Mouse (Mus musculus) forebrain, embryonic 15.5 days (tissue): ENCODE results near the gene Rif1. TPM values are rescaled to one million over a fixed set of nuclear protein-coding genes. Genes with fewer than 3 reads are reported as not detected.

Experiments used
- ATAC-seq: fragments of 200-750 bp; cut with Nextera tagmentation; replicated peaks from 2 replicates; pipeline ENCODE4 v1.8.0; 2017; ENCODE audit warnings: mild to moderate bottlenecking, moderate TSS enrichment, moderate library complexity
- H3K27ac ChIP-seq: fragments of 300-500 bp; sonication (generic); replicated peaks from 2 replicates; pipeline ENCODE4 v1.5.1; 2015; ENCODE audit warnings: mild to moderate bottlenecking, inconsistent platforms
- H3K27me3 ChIP-seq: fragments of 300-500 bp; sonication (generic); 2 replicates; pipeline ENCODE4 v1.6.1; 2015; ENCODE audit warnings: inconsistent platforms
- H3K36me3 ChIP-seq: fragments of 300-500 bp; sonication (generic); 2 replicates; pipeline ENCODE4 v1.6.1; 2015; ENCODE audit warnings: mild to moderate bottlenecking, inconsistent platforms
- H3K4me1 ChIP-seq: fragments of 300-500 bp; sonication (generic); 2 replicates; pipeline ENCODE4 v1.6.1; 2015; ENCODE audit warnings: inconsistent platforms
- H3K4me2 ChIP-seq: fragments of 300-500 bp; sonication (generic); replicated peaks from 2 replicates; pipeline ENCODE4 v1.6.1; 2015; ENCODE audit warnings: mild to moderate bottlenecking, inconsistent platforms
- H3K4me3 ChIP-seq: fragments of 300-500 bp; sonication (generic); 2 replicates; pipeline ENCODE4 v1.5.1; 2015; ENCODE audit warnings: mild to moderate bottlenecking, inconsistent platforms
- H3K9ac ChIP-seq: fragments of 300-500 bp; sonication (generic); replicated peaks from 2 replicates; pipeline ENCODE4 v1.6.1; 2015; ENCODE audit warnings: mild to moderate bottlenecking, inconsistent platforms
- H3K9me3 ChIP-seq: fragments of 300-500 bp; sonication (generic); 2 replicates; pipeline ENCODE4 v1.6.1; 2016; ENCODE audit warnings: inconsistent platforms
- WGBS: fragments of 180-500 bp; shearing (Covaris S2); methylation state at CpG from one replicate; pipeline ENCODE4 v1.1.7; 2015; ENCODE audit warnings: mixed read lengths; 5-methylcytosine and 5-hydroxymethylcytosine counted together
- polyA plus RNA-seq: library from polyadenylated mRNA; unstranded; fragments of >200 nt; fragmentation: Nextera tagmentation; extraction: Ambion mirVana; gene quantifications from 2 replicates; pipeline ENCODE4 v1.2.1, GENCODE M21; 2015

The Rif1 gene
- 25.1 and 31.0 TPM in 2 replicates for polyA plus RNA-seq

GRCm38 (mm10) chr2:52072491-52073140 lies at the start of gene Rif1:
Gene Rif1 (plus strand): TSS chr2:52072832.
- Histone ChIP-seq H3K9me3 (no peaks in the 10 kb centered on the region), H3K4me1 (peaks cover 27% of the 10 kb centered on the region), H3K27ac (peak within 1 kb of the TSS; percentile 77), H3K27me3 (no peaks in the 10 kb centered on the region), H3K4me3 (peak within 1 kb of the TSS; percentile 75), H3K9ac (peak within 1 kb of the TSS; percentile 74), H3K4me2 (peak within 1 kb of the TSS; percentile 66), H3K36me3 (peaks cover 12% of the 10 kb centered on the region; the same call in 1 of the 2 replicates)
- peak; percentile 96 for ATAC-seq
- WGBS = under 1% methylated on average over 67 of the region's 72 CpGs

GRCm38 (mm10) chr2:52027061-52027460 lies 45.6 kb upstream of the Rif1 start:
- H3K36me3 ChIP-seq = no peaks in the 10 kb centered on the region
- no peak overlapping the region for H3K9ac ChIP-seq
- H3K4me2 ChIP-seq = no peak overlapping the region
- WGBS = 84% methylated on average over 4 of the region's 4 CpGs
- H3K27me3 ChIP-seq = no peaks in the 10 kb centered on the region
- H3K9me3 ChIP-seq = no peaks in the 10 kb centered on the region
- no peak overlapping the region for H3K27ac ChIP-seq
- no peaks in the 10 kb centered on the region for H3K4me1 ChIP-seq
- H3K4me3 ChIP-seq = no peak overlapping the region
- no peak for ATAC-seq

GRCm38 (mm10) chr2:52029426-52029825 lies 43.2 kb upstream of the Rif1 start:
- Histone ChIP-seq H3K27ac (no peak overlapping the region), H3K9me3 (no peaks in the 10 kb centered on the region), H3K9ac (no peak overlapping the region), H3K4me2 (no peak overlapping the region), H3K36me3 (no peaks in the 10 kb centered on the region), H3K27me3 (no peaks in the 10 kb centered on the region), H3K4me1 (no peaks in the 10 kb centered on the region), H3K4me3 (no peak overlapping the region)
- 94% methylated on average over 3 of the region's 3 CpGs for WGBS
- ATAC-seq = no peak

GRCm38 (mm10) chr2:52031491-52031890 lies 41.1 kb upstream of the Rif1 start:
- Histone ChIP-seq H3K4me3 (no peak overlapping the region), H3K4me1 (no peaks in the 10 kb centered on the region), H3K27me3 (no peaks in the 10 kb centered on the region), H3K9ac (no peak overlapping the region), H3K9me3 (no peaks in the 10 kb centered on the region), H3K4me2 (no peak overlapping the region), H3K27ac (no peak overlapping the region), H3K36me3 (no peaks in the 10 kb centered on the region)
- WGBS = 84% methylated on average over 4 of the region's 4 CpGs
- ATAC-seq = no peak

GRCm38 (mm10) chr2:52034601-52035000 lies 38.0 kb upstream of the Rif1 start:
- no peaks in the 10 kb centered on the region for H3K9me3 ChIP-seq
- H3K9ac ChIP-seq = no peak overlapping the region
- H3K4me1 ChIP-seq = peaks cover 17% of the 10 kb centered on the region
- H3K36me3 ChIP-seq = no peaks in the 10 kb centered on the region
- WGBS = 84% methylated on average over 4 of the region's 4 CpGs
- no peak overlapping the region for H3K27ac ChIP-seq
- no peak overlapping the region for H3K4me2 ChIP-seq
- no peak overlapping the region for H3K4me3 ChIP-seq
- H3K27me3 ChIP-seq = no peaks in the 10 kb centered on the region
- ATAC-seq = no peak

GRCm38 (mm10) chr2:52035144-52035543 lies 37.5 kb upstream of the Rif1 start:
- H3K27ac ChIP-seq = no peak overlapping the region
- no peak for ATAC-seq
- peaks cover 17% of the 10 kb centered on the region for H3K4me1 ChIP-seq
- H3K9me3 ChIP-seq = no peaks in the 10 kb centered on the region
- no peak overlapping the region for H3K4me2 ChIP-seq
- no peak overlapping the region for H3K9ac ChIP-seq
- 71% methylated on average over 4 of the region's 4 CpGs for WGBS
- H3K4me3 ChIP-seq = no peak overlapping the region
- H3K27me3 ChIP-seq = no peaks in the 10 kb centered on the region
- H3K36me3 ChIP-seq = no peaks in the 10 kb centered on the region

- no peak overlapping the region for H3K9ac ChIP-seq
- no peaks in the 10 kb centered on the region for H3K9me3 ChIP-seq
- 34% methylated on average over 10 of the region's 11 CpGs for WGBS
- H3K27ac ChIP-seq = no peak overlapping the region
- H3K27me3 ChIP-seq = no peaks in the 10 kb centered on the region
- peak overlapping the region; percentile 62 for H3K4me2 ChIP-seq
- no peaks in the 10 kb centered on the region for H3K36me3 ChIP-seq
- H3K4me3 ChIP-seq = no peak overlapping the region
- peaks cover 17% of the 10 kb centered on the region for H3K4me1 ChIP-seq
- ATAC-seq = peak; percentile 78
Observed at GRCm38 (mm10) chr2:52036929-52037595, 35.6 kb upstream of the Rif1 start.

GRCm38 (mm10) chr2:52037882-52038281 lies 34.8 kb upstream of the Rif1 start, which contains the start of gene Tnfaip6:
Gene Tnfaip6 (plus strand): TSS chr2:52038009.
- H3K4me2 ChIP-seq = peak within 1 kb of the TSS; percentile 62
- peaks cover 17% of the 10 kb centered on the region for H3K4me1 ChIP-seq
- no peaks in the 10 kb centered on the region for H3K27me3 ChIP-seq
- H3K9me3 ChIP-seq = no peaks in the 10 kb centered on the region
- H3K4me3 ChIP-seq = peak within 1 kb of the TSS; percentile 45
- H3K36me3 ChIP-seq = no peaks in the 10 kb centered on the region
- WGBS = under 1% methylated on average over 17 of the region's 17 CpGs
- peak; percentile 50 for ATAC-seq
- H3K27ac ChIP-seq = no peak within 1 kb of the TSS
- peak within 1 kb of the TSS; percentile 36; the same call in 1 of the 2 replicates for H3K9ac ChIP-seq

GRCm38 (mm10) chr2:52038558-52038957 lies 34.1 kb upstream of the Rif1 start:
- peak overlapping the region; percentile 62 for H3K4me2 ChIP-seq
- no peak for ATAC-seq
- no peaks in the 10 kb centered on the region for H3K27me3 ChIP-seq
- H3K27ac ChIP-seq = no peak overlapping the region
- H3K4me3 ChIP-seq = peak overlapping the region; percentile 45
- WGBS = 18% methylated on average over 5 of the region's 5 CpGs
- H3K9me3 ChIP-seq = no peaks in the 10 kb centered on the region
- peaks cover 17% of the 10 kb centered on the region for H3K4me1 ChIP-seq
- H3K9ac ChIP-seq = 0 out of 2 replicates have a peak overlapping the region, but pooled peaks have one; percentile 20
- H3K36me3 ChIP-seq = no peaks in the 10 kb centered on the region

- no peak overlapping the region for H3K9ac ChIP-seq
- ATAC-seq = no peak
Observed at GRCm38 (mm10) chr2:52039083-52039801, 33.4 kb upstream of the Rif1 start.

GRCm38 (mm10) chr2:52042132-52042531 lies 30.5 kb upstream of the Rif1 start:
- Histone ChIP-seq H3K4me1 (peaks cover 14% of the 10 kb centered on the region), H3K4me2 (no peak overlapping the region), H3K27ac (no peak overlapping the region), H3K9ac (no peak overlapping the region), H3K4me3 (no peak overlapping the region), H3K36me3 (0 out of 2 replicates have a peak, but pooled peaks cover 4% of the 10 kb centered on the region), H3K9me3 (no peaks in the 10 kb centered on the region), H3K27me3 (no peaks in the 10 kb centered on the region)
- 88% methylated on average over 3 of the region's 3 CpGs for WGBS
- ATAC-seq = no peak

More at GRCm38 (mm10) chr2:52039083-52039801, 33.4 kb upstream of the Rif1 start:
- 27% methylated on average over 8 of the region's 8 CpGs for WGBS
- peaks cover 17% of the 10 kb centered on the region for H3K4me1 ChIP-seq
- peak overlapping the region; percentile 62 for H3K4me2 ChIP-seq
- 0 out of 2 replicates have a peak, but pooled peaks cover 4% of the 10 kb centered on the region for H3K36me3 ChIP-seq
- peak overlapping the region; percentile 9; the same call in 1 of the 2 replicates for H3K4me3 ChIP-seq
- H3K9me3 ChIP-seq = no peaks in the 10 kb centered on the region
- H3K27me3 ChIP-seq = no peaks in the 10 kb centered on the region
- H3K27ac ChIP-seq = no peak overlapping the region

- no peak overlapping the region for H3K27ac ChIP-seq
- H3K9ac ChIP-seq = no peak overlapping the region
- H3K36me3 ChIP-seq = 0 out of 2 replicates have a peak, but pooled peaks cover 4% of the 10 kb centered on the region
- H3K4me2 ChIP-seq = no peak overlapping the region
- 81% methylated on average over 5 of the region's 5 CpGs for WGBS
- H3K4me1 ChIP-seq = peaks cover 10% of the 10 kb centered on the region
- no peaks in the 10 kb centered on the region for H3K27me3 ChIP-seq
- H3K4me3 ChIP-seq = no peak overlapping the region
- ATAC-seq = no peak
- no peaks in the 10 kb centered on the region for H3K9me3 ChIP-seq
Observed at GRCm38 (mm10) chr2:52042714-52043113, 29.9 kb upstream of the Rif1 start.
